Mouse (Mus musculus): ENCODE measurements around the gene Lpo. TPM values are rescaled to one million over a fixed set of nuclear protein-coding genes. Genes with fewer than 3 reads are reported as not detected.
A peak's percentile ranks its signal among the peaks of the same experiment; 100 is the strongest.

The Lpo gene
- polyA plus RNA-seq, 1 experiment, result 0.50 TPM

DNA sequence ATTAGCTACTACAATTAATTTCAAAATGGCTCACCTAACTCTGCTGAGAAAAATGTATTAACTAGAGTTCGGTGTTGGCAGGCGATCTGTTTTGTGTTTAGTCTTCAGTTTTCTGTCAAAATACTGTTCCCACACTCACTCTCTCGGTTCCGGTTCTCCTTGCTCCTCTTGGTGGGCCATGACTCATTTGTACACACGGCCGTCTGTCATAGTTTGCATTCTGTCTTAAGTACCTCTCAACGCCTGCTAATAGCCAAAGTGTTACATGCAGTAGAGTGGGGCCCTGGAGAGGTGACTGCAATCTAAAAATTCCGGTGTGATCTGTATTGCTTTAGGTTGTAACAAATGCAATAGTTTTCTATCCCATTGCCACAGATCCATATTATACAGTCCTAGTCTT is 12.6 kb upstream of the Lpo start:
- TF ChIP-seq CTCF (conservative IDR thresholded peaks at IDR 0.05; ENCODE audit: insufficient read depth, insufficient read length, low read depth, low read length), result no peak
- no peak for TF ChIP-seq POLR2A (IDR thresholded peaks at IDR 0.05; ENCODE audit: low read depth, low read length)
- Histone ChIP-seq H3K36me3 (ENCODE audit: control insufficient read depth, insufficient read depth, low read length) (no peaks in the 10 kb centered on the region), H3K27ac (ENCODE audit: insufficient read depth, low read depth, low read length) (no peak overlapping the region), H3K4me3 (ENCODE audit: insufficient read depth, low read depth, low read length) (no peak overlapping the region), H3K27me3 (replicated peaks; ENCODE audit: control insufficient read depth, insufficient read depth, low read length) (no peaks in the 10 kb centered on the region), H3K4me1 (ENCODE audit: control insufficient read depth, insufficient read depth, low read length) (no peaks in the 10 kb centered on the region)
- no peak for DNase-seq
- WGBS, result 85% methylated on average over 8 of the region's 8 CpGs

DNA sequence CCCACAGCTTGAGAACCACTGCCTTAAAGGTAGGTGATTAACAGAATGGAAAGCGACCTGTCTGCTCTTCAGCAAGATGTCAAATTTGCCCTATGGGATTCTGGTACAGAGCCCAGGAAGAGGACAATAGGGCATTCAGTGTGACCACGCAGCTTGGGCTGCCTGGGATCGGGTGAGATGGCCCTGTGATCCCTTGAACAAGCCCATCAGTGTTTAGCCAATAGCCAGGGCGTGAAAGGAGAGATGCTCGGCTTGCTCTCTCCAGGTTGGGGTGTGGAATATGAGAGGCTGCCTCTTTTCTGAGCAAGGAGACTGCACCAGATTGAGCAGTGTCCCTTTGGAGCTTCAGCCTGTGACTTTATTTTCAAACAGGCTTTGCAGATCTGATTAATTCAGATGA is 6.6 kb downstream of the Lpo start:
- DNase-seq, result no peak
- Histone ChIP-seq H3K4me3 (ENCODE audit: insufficient read depth, low read depth, low read length) (no peak overlapping the region), H3K36me3 (ENCODE audit: control insufficient read depth, insufficient read depth, low read length) (no peaks in the 10 kb centered on the region), H3K4me1 (ENCODE audit: control insufficient read depth, insufficient read depth, low read length) (no peaks in the 10 kb centered on the region), H3K27ac (ENCODE audit: insufficient read depth, low read depth, low read length) (no peak overlapping the region), H3K27me3 (replicated peaks; ENCODE audit: control insufficient read depth, insufficient read depth, low read length) (no peaks in the 10 kb centered on the region)
- 56% methylated on average over 5 of the region's 5 CpGs for WGBS
- TF ChIP-seq POLR2A (IDR thresholded peaks at IDR 0.05; ENCODE audit: low read depth, low read length) (no peak), CTCF (conservative IDR thresholded peaks at IDR 0.05; ENCODE audit: insufficient read depth, insufficient read length, low read depth, low read length) (no peak)

DNA sequence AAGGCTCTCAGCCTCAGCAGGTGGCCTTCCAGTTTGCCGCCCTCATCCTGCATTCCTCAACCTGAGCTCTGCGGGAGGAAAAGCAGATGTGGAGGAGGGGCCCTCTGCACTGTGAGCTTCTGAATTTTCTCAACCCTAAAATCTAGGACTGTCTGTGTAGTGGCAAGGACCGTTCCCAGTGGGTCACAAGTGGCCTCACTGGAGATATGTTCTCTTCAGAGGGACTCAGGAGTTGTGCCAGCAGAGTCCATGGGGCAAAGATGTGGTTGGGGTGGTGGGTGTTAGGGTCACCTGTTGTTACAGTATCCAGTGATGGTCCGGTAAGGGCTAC is 10.7 kb downstream of the Lpo start:
- no peak for DNase-seq
- H3K4me1 ChIP-seq (ENCODE audit: control insufficient read depth, insufficient read depth, low read length), result no peaks in the 10 kb centered on the region
- no peak overlapping the region for H3K4me3 ChIP-seq (ENCODE audit: insufficient read depth, low read depth, low read length)
- H3K27me3 ChIP-seq (replicated peaks; ENCODE audit: control insufficient read depth, insufficient read depth, low read length), result no peaks in the 10 kb centered on the region
- no peak overlapping the region for H3K27ac ChIP-seq (ENCODE audit: insufficient read depth, low read depth, low read length)
- H3K36me3 ChIP-seq (ENCODE audit: control insufficient read depth, insufficient read depth, low read length), result no peaks in the 10 kb centered on the region
- TF ChIP-seq POLR2A (IDR thresholded peaks at IDR 0.05; ENCODE audit: low read depth, low read length), result no peak
- TF ChIP-seq CTCF (conservative IDR thresholded peaks at IDR 0.05; ENCODE audit: insufficient read depth, insufficient read length, low read depth, low read length), result no peak
- WGBS, result 29% methylated on average over 4 of the region's 4 CpGs

DNA sequence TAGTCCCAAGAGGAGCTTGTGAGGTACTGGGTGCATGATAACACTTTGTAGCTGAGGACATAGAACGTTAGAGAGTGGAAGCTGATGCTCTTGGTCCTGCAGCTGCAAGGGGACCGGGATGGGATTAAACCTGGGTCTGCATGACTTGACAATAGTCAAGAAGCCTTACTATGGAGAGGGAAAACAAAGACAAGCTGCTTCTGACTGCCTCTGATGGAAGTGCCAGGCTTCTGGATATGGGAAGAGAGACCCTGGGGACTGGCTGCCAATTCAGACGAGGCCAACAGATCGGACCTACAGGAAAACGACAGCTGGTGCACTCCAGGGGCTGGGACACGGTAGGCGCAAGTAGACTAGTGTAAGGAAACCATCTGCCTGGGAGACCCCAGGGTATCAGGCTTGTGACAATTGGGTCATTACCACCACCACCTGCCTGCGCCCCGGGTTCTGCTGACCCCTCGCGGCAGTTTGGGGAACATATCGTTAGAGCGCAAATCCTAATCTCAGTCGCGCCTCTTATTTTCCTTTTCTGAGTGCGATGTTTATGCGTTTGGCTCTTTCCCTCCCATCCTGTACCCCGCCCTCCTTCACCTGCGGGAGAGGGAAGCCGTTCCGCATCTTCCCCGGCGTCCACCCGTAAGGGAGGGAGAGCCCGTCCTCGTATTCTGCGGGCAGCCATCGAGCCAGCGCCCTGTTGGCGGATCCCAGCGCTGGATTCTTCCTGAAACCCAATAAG is 11.2 kb downstream of the Lpo start:
- Histone ChIP-seq H3K36me3 (ENCODE audit: control insufficient read depth, insufficient read depth, low read length) (no peaks in the 10 kb centered on the region), H3K27me3 (replicated peaks; ENCODE audit: control insufficient read depth, insufficient read depth, low read length) (no peaks in the 10 kb centered on the region), H3K4me3 (ENCODE audit: insufficient read depth, low read depth, low read length) (peak overlapping the region; percentile 47), H3K27ac (ENCODE audit: insufficient read depth, low read depth, low read length) (no peak overlapping the region), H3K4me1 (ENCODE audit: control insufficient read depth, insufficient read depth, low read length) (no peaks in the 10 kb centered on the region)
- DNase-seq, result peak; percentile 15
- WGBS, result 4% methylated on average over 31 of the region's 31 CpGs
- TF ChIP-seq CTCF (conservative IDR thresholded peaks at IDR 0.05; ENCODE audit: insufficient read depth, insufficient read length, low read depth, low read length) (peak; percentile 66), POLR2A (IDR thresholded peaks at IDR 0.05; ENCODE audit: low read depth, low read length) (no peak)

DNA sequence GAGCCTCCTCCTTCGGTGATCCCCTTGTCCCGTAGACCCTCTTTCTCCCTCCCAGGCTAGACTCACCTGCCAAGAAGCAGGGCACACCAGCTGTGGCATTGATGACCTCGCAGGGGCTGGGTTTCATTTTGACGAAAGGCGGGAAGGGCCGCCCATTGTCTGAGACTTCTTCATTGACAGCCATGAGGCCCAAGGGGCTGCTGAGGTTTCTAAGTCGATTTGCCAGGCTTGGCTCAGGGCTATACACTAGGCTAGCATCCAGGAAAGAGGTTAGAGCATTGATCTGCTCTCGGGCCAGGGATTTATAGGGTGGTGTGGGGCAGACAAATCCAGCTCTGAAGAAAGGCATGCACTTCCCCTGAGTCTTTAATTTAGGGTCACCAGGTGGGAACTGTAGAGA is 13.3 kb downstream of the Lpo start:
- 71% methylated on average over 8 of the region's 8 CpGs for WGBS
- no peak for DNase-seq
- H3K36me3 ChIP-seq (ENCODE audit: control insufficient read depth, insufficient read depth, low read length), result no peaks in the 10 kb centered on the region

DNA sequence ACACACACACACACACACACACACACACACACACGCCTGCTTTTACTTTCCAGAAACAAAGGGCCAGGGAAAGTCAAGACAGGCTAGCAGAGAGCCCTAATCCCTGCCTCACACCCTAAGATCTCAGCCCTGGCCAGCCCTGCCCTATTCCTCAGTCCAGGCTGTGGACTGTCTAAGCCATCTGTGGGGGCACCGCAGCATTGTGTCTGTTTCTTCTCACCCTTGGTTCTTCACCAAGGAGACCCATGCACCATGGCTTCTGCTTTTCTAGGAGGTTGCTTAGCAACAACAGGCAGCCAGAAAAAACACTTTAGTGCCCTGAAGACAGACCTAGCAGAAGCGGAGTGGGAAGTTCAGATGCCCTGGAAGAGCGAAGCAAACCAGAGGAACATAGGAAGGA is 16.7 kb downstream of the Lpo start:
- DNase-seq, result no peak
- WGBS, result 48% methylated on average over 4 of the region's 4 CpGs
- TF ChIP-seq CTCF (conservative IDR thresholded peaks at IDR 0.05; ENCODE audit: insufficient read depth, insufficient read length, low read depth, low read length), result no peak
- TF ChIP-seq POLR2A (IDR thresholded peaks at IDR 0.05; ENCODE audit: low read depth, low read length), result no peak
- H3K4me1 ChIP-seq (ENCODE audit: control insufficient read depth, insufficient read depth, low read length), result no peaks in the 10 kb centered on the region
- no peak overlapping the region for H3K4me3 ChIP-seq (ENCODE audit: insufficient read depth, low read depth, low read length)
- no peaks in the 10 kb centered on the region for H3K36me3 ChIP-seq (ENCODE audit: control insufficient read depth, insufficient read depth, low read length)
- H3K27ac ChIP-seq (ENCODE audit: insufficient read depth, low read depth, low read length), result no peak overlapping the region
- no peaks in the 10 kb centered on the region for H3K27me3 ChIP-seq (replicated peaks; ENCODE audit: control insufficient read depth, insufficient read depth, low read length)

More for the DNA sequence above, 13.3 kb downstream of the Lpo start:
- H3K4me1 ChIP-seq (ENCODE audit: control insufficient read depth, insufficient read depth, low read length), result no peaks in the 10 kb centered on the region
- H3K27me3 ChIP-seq (replicated peaks; ENCODE audit: control insufficient read depth, insufficient read depth, low read length), result no peaks in the 10 kb centered on the region
- TF ChIP-seq CTCF (conservative IDR thresholded peaks at IDR 0.05; ENCODE audit: insufficient read depth, insufficient read length, low read depth, low read length) (no peak), POLR2A (IDR thresholded peaks at IDR 0.05; ENCODE audit: low read depth, low read length) (no peak)
- H3K4me3 ChIP-seq (ENCODE audit: insufficient read depth, low read depth, low read length), result no peak overlapping the region
- H3K27ac ChIP-seq (ENCODE audit: insufficient read depth, low read depth, low read length), result no peak overlapping the region

DNA sequence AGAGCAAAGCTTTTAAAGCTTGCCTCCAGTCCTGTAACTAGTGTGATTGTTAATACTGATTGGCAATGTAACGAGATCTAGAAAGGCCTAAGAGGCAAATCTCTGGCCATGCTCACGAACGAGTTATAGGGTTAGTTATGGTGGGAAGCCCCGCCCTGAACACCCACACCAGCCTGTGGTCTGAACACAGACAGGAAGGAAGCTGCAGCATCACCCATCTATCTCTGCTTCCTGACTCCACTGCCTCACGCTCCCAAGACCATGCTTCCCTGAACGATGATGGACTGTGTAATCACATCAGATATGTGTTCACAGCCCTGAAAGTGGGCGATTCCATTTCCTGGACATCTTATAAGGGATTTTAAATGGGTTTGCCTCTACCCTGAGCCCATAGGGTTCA is 19.9 kb downstream of the Lpo start:
- Histone ChIP-seq H3K27me3 (replicated peaks; ENCODE audit: control insufficient read depth, insufficient read depth, low read length) (no peaks in the 10 kb centered on the region), H3K27ac (ENCODE audit: insufficient read depth, low read depth, low read length) (no peak overlapping the region), H3K36me3 (ENCODE audit: control insufficient read depth, insufficient read depth, low read length) (no peaks in the 10 kb centered on the region), H3K4me1 (ENCODE audit: control insufficient read depth, insufficient read depth, low read length) (no peaks in the 10 kb centered on the region), H3K4me3 (ENCODE audit: insufficient read depth, low read depth, low read length) (no peak overlapping the region)
- TF ChIP-seq POLR2A (IDR thresholded peaks at IDR 0.05; ENCODE audit: low read depth, low read length), result no peak
- TF ChIP-seq CTCF (conservative IDR thresholded peaks at IDR 0.05; ENCODE audit: insufficient read depth, insufficient read length, low read depth, low read length), result no peak
- no peak for DNase-seq
- WGBS, result 71% methylated on average over 7 of the region's 7 CpGs
